Mouse (Mus musculus) brain, embryonic 14.5 days (tissue): Measurements from ENCODE around the gene Dnase1l1.

Experiments
- CTCF ChIP-seq: fragments of 200-500 bp; IDR thresholded peaks from 2 replicates; pipeline ENCODE4 v1.5.1; 2012; ENCODE audit warnings: inconsistent platforms, mild to moderate bottlenecking, moderate library complexity, borderline replicate concordance; ENCODE audit not compliant: insufficient read depth, insufficient read length; ENCODE audit errors: extremely low read depth
- POLR2A ChIP-seq: fragments of 200-500 bp; IDR thresholded peaks from 2 replicates; pipeline ENCODE4 v1.6.1; 2012; ENCODE audit warnings: mild to moderate bottlenecking, inconsistent platforms, borderline replicate concordance; ENCODE audit not compliant: poor library complexity, insufficient read depth, insufficient read length, severe bottlenecking; ENCODE audit errors: extremely low read depth

DNA sequence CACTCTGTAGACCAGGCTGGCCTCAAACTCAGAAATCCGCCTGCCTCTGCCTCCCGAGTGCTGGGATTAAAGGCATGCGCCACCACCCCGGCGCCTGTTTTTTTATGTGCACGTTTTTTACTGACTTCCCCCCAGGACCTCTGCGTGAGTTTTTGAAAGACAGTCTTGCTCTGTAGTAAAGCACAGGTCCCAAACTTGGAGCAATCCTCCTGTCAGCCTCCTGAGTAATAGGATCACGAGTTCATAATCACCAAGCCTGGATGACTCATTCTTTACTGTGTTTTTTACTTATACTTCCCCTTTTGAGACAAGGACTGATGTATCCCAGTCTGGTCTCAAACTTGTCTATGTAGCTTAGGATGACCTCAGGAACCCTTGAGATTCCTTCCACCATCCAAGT is 4.2 kb downstream of the Dnase1l1 start:
- no peak for TF ChIP-seq CTCF
- no peak for TF ChIP-seq POLR2A
